Mouse (Mus musculus) urinary bladder, postnatal 0 days (tissue): ENCODE data around the gene Fuk. TPM values are rescaled to one million over a fixed set of nuclear protein-coding genes. Genes with fewer than 3 reads are reported as not detected.

Source experiments
- polyA plus RNA-seq: library from polyadenylated mRNA; unstranded; fragments of >200 nt; fragmentation: Nextera tagmentation; extraction: Ambion mirVana; gene quantifications from 2 replicates; pipeline ENCODE4 v1.2.1, GENCODE M21; 2015

Gene Fuk
- 5.1 and 5.9 TPM in 2 replicates for polyA plus RNA-seq

DNA sequence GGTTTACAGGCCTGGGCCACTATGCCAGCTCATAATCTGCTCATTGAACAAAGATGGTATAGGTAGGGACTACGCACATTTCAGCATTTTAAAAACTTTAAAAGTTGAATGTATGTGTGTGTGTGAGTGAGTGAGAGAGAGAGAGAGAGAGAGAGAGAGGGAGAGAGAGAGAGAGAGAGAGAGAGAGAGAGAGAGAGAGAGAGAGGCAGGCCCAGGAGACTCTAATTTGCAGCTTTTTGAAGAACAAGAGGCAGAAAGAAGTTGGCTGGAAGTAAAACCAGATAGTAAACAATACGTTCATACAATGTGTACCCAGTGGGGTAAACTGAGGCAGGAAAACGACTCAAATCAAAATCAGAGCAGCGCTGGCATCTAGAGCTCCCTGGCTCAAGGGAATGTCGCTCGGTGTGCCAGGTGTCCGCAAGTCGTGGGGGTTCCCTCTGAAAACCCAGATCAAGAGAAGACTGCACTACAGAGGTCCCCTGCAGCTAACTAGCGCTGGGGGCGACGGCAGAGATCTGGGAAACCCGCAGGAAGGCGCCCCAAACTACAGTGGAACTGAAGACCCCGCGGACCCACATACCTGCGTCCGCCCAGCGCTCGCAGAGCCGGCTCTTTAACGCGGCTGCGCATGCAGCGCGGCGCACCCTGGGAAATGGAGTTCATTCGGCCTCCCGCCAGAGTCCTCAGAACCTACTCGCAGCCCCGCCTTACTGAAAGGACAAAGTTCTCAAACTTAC, at the start of gene Fuk:
Fuk (minus strand) TSS at position 650 of the 740 bp plus-strand sequence.

DNA sequence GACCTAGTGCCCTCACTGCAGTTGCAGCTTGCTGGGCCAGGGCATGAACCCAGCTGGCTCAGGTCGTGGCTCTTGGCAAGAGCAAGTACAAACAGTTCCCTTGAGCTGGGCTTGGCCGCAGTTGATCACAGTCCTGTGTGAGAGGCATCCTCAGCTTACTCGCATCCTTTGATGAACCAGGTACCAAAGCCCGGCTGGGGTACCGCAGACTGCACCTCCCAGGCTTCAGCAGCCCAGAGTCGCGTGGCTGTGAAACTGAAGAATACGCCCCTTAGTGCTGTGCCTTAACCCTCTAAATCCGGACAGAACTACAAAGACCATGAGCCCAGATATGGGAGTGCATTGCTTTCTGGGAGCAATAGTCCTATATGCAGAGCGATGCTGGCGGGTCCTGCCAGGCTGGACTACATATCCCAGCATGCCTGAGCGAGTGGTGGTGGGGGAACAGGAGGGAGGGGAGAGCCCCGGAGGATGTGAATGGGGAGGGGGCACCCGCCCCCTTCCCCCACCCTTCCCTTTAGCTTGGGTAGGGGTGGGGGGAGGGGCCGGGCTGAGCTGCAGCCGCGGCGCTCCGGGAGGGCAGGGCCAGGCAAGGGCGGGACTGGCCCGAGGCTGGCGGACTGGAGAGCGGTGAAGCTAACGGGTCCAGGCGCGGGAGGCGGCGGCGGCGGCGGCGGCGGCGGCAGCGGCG, 17.2 kb upstream of the Fuk start, which contains the start of gene St3gal2:
St3gal2 (plus strand) TSS at position 582 of the 691 bp plus-strand sequence.

DNA sequence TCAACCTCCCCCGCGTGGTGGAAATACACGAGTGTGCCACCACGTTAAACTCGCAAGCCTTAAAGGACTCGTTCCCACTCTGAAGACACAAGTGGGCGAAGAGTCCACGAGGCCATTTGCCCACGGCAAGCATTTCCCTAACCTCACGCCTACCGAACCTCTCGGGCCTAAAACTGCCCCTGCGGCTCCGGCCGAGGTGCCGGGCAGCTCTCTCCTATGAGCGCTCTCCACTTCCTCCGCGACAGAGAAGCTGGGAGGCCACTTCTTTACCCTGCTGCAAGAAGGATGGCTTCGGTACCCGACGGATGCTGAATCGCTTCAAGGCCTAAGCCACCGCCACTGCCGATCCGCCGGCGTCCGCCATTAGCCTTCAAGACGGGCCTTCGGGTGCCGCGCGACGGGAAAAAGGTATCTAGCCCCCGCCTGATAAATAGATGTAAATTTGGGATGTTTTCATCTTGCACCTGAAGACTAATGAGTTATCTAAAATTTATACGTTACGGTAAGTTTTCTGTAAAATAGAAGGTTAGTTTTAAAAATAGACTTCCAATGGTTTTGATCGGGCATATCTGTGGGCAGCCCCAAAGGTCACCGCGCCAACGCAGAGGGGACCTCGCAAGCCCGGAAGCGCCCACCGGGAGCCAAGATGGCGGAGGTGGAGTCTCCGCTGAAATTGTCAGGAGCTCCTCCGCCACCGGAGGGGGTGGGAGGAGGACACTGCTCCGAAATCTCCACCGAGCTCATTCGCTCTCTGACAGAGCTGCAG, 55.7 kb downstream of the Fuk start, which contains the start of the genes Cog4 and Sf3b3:
Cog4 (plus strand) TSS at position 196 of the 766 bp plus-strand sequence.
Sf3b3 (minus strand) TSS at position 383 of the 766 bp plus-strand sequence.

Other genes with a start within 250 kb of the Fuk start
- gene Mtss1l, start 181.0 kb downstream of the Fuk start, polyA plus RNA-seq = 6.0 and 7.1 TPM in 2 replicates
- 1.7 and 2.3 TPM in 2 replicates for gene Il34, start 96.6 kb downstream of the Fuk start, polyA plus RNA-seq
- gene Cog4, start 55.9 kb downstream of the Fuk start, polyA plus RNA-seq = 35.8 and 37.4 TPM in 2 replicates
- gene Sf3b3, start 55.7 kb downstream of the Fuk start, polyA plus RNA-seq = 47.1 and 49.0 TPM in 2 replicates
- 18.4 and 19.5 TPM in 2 replicates for gene St3gal2, start 17.4 kb upstream of the Fuk start, polyA plus RNA-seq
- gene Ddx19a, start 95.3 kb upstream of the Fuk start, polyA plus RNA-seq = 8.1 and 8.4 TPM in 2 replicates
- gene Ddx19b, start 129.3 kb upstream of the Fuk start, polyA plus RNA-seq = 4.3 and 5.1 TPM in 2 replicates
- 37.8 and 40.5 TPM in 2 replicates for gene Aars, start 130.7 kb upstream of the Fuk start, polyA plus RNA-seq
- gene Exosc6, start 153.9 kb upstream of the Fuk start, polyA plus RNA-seq = 1.2 TPM in 1 of 2 replicates, not detected in the other
- gene Clec18a, start 189.9 kb upstream of the Fuk start, polyA plus RNA-seq = not detected in 2 replicates
- 7.3 and 8.9 TPM in 2 replicates for gene Pdpr, start 192.1 kb upstream of the Fuk start, polyA plus RNA-seq